Mouse (Mus musculus): ENCODE data around the gene Fzd2.

DNA sequence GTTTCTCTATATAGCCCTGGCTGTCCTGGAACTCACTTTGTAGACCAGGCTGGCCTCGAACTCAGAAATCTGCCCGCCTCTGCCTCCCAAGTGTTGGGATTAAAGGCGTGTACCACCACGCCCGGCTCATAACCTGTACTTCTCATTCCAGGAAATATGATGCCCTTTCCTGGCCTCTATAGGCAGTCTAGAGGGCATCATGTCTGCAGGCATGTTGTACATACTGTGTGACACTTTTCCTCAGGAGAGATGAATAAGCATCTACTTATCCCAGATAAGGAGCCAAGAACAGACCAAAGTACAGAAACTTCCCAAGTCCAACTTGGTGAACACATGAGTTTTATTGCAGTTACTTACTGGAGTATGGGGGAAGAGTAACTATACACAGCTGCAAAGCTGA lies 45.5 kb upstream of the Fzd2 start:
- TF ChIP-seq CTCF (IDR thresholded peaks at IDR 0.05; ENCODE audit: borderline replicate concordance, insufficient read depth, low read depth, low read length) = no peak
- TF ChIP-seq POLR2A (IDR thresholded peaks at IDR 0.05; ENCODE audit: borderline replicate concordance, insufficient read depth, low read length) = no peak
